Mouse (Mus musculus) small intestine, adult 2 months (tissue): ENCODE measurements around the gene Ifnb1.

ENCODE experiments used
- CTCF ChIP-seq: fragments of 200-500 bp; IDR thresholded peaks from 2 replicates; pipeline ENCODE4 v1.5.1; 2012; ENCODE audit warnings: low read depth, mild to moderate bottlenecking, control low read depth, inconsistent platforms, low read length, moderate library complexity, mixed read lengths; ENCODE audit not compliant: insufficient replicate concordance, insufficient read length; ENCODE audit errors: extremely low read depth
- POLR2A ChIP-seq: fragments of 200-500 bp; IDR thresholded peaks from 2 replicates; pipeline ENCODE4 v1.6.1; 2012; ENCODE audit warnings: low read depth, mild to moderate bottlenecking, control low read depth, inconsistent platforms, low read length, moderate library complexity

GRCm38 (mm10) chr4:88530271-88530670 is 7.7 kb upstream of the Ifnb1 start:
- TF ChIP-seq POLR2A (no peak), CTCF (no peak)
